Mouse (Mus musculus): Measurements from ENCODE around the gene Nolc1.

The Nolc1 gene

DNA sequence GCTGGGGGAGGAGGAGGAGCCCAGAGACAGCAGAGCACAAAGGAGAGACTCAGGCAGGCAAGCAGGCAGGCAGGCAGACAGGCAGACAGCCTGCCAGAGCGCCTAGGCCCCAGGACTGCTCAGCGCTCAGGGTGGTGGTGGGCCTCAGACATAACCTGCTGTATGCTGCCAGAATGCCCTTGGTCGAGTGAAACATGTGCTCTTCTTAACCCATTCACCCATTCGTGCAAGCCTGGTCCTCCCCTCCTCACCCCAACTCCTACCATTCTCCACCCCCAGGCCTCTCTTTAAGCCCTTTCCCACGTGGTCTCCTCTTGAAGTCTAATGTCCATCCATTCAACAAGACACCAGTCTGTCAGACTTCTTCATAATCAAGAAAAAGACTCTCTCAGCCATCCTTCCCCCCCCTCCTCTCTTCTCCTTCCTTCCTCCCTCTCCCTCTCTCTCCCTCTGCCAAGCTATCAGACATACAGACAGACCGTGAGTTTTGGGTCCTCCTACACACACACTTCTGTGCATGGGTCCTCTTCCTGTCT, 33.1 kb upstream of the Nolc1 start:
- peak; percentile 55 to 63 for DNase-seq (ENCODE audit: low spot score in 2 of 2)

DNA sequence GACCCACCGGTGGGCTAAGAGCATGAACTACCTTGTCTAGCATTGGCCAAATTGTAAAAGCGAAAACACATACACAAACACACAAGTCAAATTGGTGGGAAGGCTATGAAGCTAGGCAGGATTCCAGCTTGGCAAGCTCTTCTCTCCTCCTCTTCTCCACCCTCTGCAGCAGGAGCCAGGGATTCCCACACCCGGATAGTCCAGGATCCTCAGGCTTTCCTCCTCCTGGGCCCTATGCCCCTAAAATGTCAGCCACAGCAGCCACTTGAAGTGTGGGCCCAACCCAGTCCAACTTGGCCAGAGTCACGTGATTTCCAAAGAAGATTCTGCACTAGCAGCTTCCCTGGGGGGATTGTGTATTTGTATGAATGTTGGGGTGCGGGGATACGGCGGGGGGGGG, 32.3 kb upstream of the Nolc1 start:
- no peak for DNase-seq (ENCODE audit: low spot score in 2 of 2)

DNA sequence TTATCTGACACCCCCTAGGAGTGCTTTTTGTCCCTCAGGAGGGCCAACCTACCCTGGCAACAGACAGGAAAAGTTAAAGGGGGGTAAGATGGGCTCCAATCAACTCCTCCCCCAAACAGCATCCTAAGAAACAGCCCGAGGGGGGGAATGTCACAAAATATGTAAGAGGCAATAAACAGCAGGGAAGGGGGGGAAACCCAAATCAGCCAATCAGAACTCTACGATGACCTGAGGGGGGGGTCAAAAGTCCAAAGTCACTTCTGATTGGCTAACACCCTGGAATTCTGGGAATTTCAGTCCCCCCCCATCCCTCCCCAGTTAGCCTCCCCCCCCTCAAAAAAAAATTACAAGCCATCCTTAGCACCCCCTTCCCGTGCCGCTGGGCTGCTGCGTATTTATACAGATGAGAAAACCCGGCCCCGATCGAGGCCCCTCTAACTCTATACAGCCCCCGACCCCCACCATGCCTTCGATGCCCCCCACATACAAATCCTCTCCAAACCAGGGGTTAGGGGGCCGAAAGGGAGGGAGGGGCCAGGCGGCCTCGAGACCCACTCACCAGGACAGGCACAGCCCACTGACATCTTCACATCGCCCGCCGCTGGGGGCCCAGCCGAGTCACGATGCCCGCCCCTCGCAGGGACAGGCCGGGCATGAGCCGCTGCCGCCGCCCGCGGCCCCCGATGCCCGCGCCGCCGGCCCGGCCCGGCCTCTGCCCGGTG, 31.2 kb upstream of the Nolc1 start, which contains the start of gene Pprc1:
Gene Pprc1, plus strand, starts transcription at position 616 of the 722 bp plus-strand sequence.
- DNase-seq (ENCODE audit: low spot score in 2 of 2) = peak in 1 of 2 experiments; percentile 55

DNA sequence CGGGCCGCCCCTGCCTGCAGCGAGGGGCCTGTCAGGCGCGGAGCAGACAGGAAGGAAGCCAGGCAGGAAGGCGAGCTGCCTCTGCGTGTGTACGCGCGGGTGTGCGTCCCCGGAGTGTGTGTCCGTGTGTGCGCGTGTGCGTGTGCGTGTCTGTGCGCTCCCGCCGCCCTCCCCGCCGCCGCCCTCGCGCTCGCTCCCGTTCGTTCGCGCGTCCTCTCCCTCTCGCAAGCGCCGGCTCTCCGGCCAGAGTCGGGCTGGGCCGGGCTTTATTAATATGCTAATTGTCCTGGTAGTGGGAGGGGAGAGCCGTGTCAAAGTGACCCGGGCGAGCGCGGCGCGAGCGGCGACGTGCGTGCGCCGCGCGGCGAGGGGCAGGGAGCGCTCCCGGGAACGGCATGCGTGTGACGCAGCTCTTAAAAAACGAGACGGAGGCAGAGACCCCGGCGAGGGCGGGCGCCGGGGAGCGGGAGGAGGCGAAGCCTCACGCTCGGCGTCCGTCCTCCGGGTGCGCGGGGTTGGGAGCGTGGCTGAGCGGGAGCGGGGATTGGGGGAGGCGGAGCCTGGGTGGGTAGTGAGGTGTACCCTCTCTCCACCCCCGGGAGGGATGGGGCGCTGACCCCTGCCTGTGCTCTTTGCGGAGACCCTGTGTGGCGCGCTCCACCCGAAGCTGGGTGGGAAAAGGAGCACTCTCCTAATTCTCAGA, 30.5 kb upstream of the Nolc1 start, which contains the start of gene Ldb1:
Gene Ldb1, minus strand, starts transcription at position 222 of the 703 bp plus-strand sequence.
- DNase-seq (ENCODE audit: low spot score in 2 of 2) = peak; percentile 81 to 84

DNA sequence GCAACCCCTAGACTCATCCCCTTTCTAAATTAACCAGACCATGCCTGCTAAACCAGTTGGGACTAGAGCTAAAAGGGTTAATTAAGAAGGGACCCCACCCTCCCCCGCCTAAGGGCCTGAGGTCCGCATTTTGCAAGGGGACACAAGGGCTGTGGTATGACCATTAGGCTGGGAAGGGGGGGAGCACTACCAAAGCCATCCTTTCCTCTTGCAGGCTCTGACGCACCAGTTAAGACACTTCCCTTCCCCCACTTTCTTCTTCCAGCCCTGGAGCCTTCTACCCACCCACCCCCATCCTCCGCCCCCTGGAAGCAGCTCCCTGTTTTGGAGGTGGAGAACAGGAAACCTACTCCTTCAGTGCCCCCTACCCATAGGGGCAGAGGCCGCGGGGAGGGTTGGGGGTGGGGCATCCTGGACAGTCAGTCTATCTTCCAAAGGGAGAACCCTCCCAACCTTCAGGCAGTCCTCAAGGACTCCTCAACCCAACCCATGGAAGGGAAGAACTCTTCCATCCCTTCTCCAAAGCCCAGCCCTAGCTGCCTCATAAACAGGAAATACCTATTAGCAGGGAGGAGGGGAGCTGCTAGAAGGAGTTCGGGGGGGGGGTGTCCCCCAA, 29.9 kb upstream of the Nolc1 start:
- DNase-seq (ENCODE audit: low spot score in 2 of 2) = peak; percentile 66 to 70

DNA sequence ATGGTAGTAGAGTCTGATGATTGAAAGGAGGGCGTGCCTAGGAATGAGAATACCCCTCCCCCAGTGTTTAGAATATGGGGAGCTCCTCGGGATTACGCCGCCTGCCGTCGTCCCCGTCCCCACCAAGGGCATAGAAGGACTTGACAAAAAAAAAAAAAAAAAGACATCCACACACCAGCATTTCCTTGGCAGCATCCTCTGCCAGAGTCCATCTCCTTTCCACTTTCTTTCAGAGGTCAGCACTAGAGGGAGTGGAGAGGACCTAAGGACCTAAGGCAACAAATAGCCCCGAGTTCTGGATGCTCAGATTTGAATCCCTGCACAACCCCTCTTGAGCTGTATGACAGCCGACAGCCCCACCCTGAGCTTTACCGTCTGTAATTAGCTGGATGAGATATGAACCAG, 29.0 kb upstream of the Nolc1 start:
- no peak for DNase-seq (ENCODE audit: low spot score in 2 of 2)

DNA sequence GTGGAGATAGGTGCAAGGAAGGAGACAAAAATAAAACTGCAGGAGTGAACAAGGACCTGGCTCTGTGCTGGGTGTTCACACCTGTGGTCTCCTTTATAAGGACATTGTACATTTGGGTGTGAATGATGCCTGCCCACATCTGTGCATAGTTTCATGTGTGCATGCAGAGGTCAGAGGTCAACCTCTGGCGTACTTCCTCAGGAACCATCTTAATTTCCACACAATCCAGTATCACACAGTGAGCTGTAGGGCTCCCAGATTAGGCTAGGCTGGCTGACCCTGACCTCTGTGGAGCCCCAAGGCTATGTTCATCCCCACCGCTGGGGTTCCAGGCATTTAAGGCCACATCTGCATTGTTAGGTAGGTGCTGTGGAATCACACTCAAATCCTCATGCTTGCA, 28.2 kb upstream of the Nolc1 start:
- no peak for DNase-seq (ENCODE audit: low spot score in 2 of 2)

DNA sequence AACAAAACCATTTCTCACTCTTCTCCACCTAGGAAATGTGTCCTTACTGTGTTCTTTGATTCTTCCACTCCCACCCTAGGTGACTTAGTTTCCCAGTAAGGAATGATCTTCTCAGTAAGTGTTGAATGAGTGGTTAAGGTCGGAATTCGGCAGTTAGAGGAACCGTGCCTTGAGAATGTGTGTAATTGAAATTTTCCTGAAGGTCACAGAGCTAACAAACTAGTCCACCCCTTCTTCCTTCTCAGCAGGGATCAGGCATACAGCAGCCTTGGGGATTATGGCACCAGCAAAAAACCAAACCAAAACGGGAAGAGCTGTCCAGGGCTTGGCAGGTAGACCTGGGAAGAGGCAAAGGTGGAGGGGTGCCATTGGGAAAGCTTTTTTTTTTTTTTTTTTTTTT, 26.5 kb upstream of the Nolc1 start:
- DNase-seq (ENCODE audit: low spot score in 2 of 2) = no peak

DNA sequence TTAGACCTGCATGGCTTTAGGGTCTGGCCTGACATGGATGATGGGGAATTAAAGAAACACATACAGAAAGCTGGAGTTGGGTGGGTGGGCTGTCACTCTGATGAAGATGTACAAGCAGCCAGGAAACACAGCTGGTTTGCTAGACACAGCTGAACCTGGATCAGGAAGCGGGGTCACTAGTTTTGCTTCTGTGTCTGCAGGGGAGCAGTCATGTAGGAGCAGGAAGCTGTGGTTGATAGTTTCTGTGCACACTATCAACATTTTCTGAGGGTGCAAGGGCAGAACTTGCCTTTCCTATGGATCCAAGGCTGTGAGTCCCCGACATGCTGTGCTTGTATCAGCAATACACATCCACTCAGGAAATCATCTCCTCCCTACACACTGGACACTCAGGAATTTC, 25.2 kb upstream of the Nolc1 start:
- DNase-seq (ENCODE audit: low spot score in 2 of 2) = no peak

DNA sequence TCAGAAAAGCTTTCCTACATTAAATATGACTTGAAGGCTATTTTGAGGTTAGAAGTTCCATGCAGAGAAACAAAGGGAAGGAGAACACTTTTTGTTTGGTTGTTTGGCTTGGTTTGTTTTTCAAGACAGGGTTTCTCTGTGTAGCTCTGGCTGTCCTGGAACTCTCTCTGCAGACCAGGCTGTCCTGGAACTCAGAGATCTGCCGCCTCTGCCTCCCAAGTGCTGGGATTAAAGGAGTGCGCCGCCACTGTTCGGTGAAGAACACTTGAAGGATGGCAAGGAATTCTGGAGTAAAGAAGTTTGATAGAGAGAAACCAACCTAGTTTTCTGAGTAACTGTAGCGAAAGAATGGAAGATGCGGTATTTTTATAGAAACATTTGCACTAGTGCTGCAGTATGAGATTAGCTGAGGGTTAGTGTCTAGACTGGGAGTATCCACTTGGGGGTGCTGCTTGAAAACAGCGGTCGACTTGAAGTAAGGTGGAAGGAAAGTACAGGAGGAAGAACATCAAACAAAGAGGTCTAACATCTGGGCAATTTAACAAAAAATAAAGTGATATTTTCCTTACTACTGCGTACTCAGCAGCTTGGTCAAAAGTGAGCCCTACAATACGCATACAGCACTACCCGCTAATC, 19.8 kb upstream of the Nolc1 start:
- DNase-seq (ENCODE audit: low spot score in 2 of 2) = peak in 1 of 2 experiments; percentile 50

DNA sequence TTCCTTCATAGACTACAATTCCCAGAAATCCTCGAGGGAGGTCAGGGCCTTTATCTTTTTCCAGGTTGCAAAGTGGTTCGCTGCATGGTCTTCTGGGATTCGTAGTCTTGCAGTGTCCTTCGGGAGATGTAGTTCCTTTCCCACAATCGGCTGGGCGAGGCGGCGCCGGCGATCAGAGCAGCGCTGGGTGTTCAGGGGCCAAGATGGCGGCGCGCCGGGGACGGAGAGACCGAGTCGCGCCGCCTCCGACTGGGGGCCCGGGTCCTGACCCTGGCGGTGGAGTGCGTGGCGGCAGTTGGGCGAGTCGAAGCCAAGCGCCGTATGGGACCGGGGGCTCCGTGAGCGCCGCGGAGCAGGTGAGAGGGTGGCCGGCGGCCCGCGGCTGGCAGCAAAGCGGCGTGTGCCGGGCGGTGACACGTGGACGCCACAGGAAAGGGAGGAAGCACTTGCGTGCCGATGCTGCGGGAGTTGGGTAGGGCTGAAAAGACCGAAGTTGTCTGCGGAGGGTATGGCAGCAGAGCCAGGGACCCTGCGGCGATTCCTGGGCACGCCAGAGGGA, 19.2 kb upstream of the Nolc1 start:
- DNase-seq (ENCODE audit: low spot score in 2 of 2) = peak; percentile 89 to 92

DNA sequence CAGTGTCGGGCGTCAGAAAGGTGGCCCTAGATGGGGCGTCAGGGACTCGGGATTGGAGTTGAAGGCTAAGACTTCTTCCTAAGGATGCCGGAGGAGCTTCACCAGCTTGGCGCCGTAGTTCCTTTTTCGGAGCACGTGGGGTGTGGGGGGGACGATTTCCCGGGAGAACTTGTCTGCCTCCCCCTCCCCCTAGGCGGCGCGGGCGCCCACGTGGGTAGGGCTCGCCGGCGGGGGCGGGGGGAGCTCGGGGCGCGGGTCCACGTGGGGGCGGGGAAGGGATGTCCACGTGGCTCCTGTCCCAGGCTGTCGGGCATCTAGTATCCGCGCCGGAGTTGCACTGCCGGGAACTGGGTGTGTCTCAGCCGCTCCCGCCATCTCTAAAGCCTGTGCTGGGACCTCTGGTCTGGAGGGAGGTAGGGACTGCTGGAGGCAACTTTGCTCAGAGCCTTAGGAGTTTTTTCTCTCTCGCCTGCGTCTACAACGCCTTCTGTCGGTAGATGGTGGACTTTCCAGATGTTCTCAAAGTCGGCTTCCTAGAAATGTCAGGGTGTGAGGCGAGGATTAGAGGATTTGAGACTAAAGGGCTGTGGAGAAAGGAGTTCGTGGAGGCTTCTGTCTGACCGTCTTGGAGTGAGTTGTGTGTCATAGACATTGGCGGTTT, 18.6 kb upstream of the Nolc1 start:
- DNase-seq (ENCODE audit: low spot score in 2 of 2) = peak; percentile 81 to 82

DNA sequence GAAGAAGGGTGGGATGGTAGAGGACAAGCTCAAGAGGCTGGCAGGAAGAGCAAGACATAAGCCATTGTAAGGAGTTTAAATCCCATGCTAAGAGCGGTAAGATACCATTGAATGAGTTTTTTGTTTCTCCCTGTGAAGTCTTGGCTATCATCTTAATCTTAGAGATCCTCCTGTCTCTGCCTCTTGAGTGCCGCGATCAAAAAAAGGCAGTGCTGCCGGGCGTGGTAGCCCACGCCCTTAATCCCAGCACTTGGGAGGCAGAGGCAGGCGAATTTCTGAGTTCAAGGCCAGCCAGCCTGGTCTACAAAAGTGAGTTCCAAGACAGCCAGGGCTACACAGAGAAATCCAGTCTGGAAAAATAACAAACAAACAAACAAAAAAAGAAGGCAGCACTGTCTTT, 17.2 kb upstream of the Nolc1 start:
- no peak for DNase-seq (ENCODE audit: low spot score in 2 of 2)

DNA sequence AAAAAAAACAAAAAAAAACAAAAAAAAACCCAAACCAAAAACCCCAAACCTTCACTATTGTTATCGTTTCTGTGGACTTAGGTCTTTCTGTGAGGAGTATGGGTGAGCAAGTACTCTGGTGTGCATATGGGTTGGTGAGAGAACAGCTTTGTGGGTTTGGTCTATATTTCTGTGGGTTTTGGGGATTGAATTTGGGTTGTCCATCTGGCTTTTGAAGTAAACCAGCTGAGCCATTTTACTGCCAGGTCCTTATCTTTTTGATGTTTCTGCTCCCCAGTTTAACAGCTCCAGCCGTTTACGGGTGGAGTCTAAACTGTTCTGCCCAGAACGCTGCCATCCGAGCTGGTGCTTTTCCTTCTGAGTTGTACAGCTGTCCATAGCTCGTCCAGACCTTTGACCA, 14.8 kb upstream of the Nolc1 start:
- no peak for DNase-seq (ENCODE audit: low spot score in 2 of 2)

DNA sequence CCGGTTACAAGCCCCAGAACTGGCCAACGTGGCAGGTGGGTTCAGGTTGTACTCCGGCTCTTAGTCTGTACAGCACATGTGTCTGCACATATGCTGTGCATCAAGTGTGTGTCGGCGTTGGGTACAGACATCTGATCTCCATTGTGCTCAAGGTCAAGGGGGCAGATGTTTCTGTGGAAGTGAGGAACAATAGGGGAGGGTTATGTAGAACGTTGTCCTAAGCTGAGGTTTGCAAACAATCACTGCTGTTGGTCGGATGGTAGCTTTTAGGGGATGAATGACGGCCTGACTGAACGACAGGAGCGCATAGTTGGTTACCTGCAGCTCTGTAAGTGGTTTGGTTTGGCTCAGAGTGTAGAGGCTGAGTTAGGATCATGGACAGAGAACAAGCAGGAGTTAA, 7.6 kb upstream of the Nolc1 start:
- DNase-seq (ENCODE audit: low spot score in 2 of 2) = no peak

DNA sequence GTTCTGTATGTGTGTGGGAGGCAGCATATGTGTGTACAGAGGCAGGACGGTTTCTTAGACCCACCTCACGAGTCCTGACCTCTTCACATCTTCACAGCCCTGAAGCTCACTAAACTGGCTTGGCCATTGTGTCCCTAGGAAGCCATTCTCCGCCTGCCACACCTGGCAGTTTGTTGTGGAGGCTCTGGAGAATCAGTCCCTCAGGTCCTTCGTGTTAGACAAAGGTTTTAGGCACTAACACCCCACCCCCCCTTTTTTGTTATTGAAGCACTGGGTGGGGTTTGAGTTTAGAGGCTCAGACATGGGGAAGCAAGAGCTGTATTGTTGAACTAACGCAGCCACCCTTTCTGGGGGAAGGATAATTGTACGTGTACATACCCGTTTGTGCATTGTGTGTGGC, 2.4 kb upstream of the Nolc1 start:
- no peak for DNase-seq (ENCODE audit: low spot score in 2 of 2)

DNA sequence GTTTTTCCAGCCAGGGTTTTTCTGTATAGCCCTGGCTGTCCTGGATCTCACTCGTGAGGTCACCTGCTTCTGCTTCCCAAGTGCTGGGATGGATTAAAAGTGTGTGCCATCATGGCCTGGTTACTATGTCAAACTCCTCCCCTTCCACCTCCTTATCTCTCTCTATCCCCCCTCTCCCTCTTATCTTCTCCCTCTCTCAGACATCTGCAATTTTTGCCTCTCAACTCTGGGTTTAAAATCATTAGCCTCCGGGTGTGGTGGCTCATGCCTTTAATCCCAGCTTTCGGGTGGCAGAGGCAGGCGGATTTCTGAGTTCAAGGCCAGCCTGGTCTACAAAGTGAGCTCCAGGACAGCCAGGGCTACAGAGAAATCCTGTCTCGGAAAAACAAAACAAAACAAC, 1.4 kb upstream of the Nolc1 start:
- no peak for DNase-seq (ENCODE audit: low spot score in 2 of 2)

DNA sequence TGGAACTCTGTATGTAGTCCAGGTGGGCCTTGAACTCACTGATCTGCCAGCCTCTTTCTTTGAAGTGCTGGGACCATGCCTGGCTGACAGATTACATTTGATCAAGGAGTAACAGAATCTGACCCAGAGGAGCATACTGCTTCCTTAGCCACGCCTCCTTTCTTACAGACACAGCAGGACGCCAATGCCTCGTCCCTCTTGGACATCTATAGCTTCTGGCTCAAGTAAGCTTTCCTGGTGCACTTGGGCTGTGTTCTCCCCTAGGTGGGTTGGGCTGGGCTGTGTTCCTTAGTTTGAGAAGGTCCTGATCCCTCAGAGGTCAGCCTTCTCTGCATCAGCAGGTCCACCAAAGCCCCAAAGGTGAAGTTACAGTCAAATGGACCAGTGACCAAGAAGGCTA, 2.9 kb downstream of the Nolc1 start:
- no peak for DNase-seq (ENCODE audit: low spot score in 2 of 2)

DNA sequence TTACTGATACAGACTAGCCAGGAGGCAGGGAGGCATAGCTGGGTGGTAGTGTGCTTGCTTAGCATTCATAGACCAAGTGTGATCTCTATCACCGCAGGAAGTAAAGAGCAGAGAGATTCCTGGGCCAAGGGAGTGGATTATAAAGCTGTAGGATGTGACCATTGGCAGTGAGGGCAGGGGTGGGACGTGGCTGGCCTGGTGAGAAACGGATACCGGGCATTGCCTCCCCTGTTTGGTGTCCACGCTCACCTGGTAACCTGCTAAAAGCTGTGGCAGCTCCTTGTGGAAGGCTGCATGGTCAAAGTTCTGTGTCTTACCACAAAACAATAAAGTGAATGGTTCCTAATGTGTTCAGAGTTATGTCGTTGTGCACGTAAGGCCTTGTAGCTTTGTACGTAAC, 9.5 kb downstream of the Nolc1 start:
- DNase-seq (ENCODE audit: low spot score in 2 of 2) = no peak

DNA sequence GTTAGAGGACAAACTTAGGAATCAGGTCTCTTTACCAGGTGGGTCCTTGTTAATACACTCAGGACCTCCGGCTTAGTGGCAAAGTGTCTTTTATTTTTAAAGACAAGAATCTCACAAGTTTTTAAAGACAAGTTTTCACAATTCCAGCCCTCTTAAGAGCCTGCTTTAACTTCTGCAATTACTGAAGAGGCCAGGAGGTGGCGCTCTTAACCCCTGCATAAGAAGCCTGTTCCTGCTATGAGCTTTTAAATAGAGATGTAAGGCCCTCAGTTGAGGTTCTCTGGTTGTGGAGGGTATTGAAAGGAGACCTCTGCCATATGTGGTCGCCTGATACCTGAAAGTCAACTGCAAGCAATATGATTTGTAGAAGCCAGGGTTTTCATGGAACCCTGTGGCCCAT, 10.7 kb downstream of the Nolc1 start:
- DNase-seq (ENCODE audit: low spot score in 2 of 2) = no peak

DNA sequence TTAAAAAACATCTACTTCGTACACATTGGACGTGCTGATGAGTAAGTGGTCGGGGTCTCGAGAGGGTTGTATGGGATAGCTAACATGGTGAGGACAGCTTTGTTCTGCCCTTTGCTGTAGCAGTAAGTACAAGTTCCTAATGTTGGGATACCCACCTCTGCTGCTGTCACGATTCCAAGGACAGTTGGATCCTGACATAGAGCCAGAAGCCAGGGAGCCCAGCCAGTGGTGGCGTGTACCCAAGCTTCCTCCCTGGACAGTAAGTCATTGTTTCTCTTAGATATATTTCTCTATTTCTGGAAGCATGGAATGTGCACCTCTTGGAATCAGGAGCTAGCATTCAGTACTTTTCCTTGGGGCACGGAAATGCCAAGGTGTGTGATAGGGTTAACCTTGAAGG, 12.2 kb downstream of the Nolc1 start:
- DNase-seq (ENCODE audit: low spot score in 2 of 2) = no peak

All from frontal cortex, postnatal 10 days (tissue).